Mouse (Mus musculus): Measurements from ENCODE around the gene Slc7a6os.

DNA sequence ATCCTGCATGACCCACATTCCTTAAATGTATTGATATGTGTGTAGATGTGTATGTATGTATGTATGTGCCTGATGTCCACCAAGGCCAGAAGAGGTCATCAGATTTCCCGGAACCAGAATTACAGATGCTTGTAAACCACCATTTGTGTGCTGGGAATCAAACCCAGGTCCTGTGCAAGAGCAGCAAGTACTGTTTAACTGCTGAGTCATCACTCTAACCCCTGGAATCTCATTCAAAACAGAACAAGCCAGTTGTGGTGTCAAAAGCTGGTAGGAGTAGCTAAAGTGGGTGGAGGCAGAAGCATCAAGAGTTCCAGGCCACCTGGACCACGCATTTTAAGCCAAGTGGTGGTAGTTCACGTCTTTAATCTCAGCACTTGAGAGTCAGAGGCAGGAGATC, 3.2 kb upstream of the Slc7a6os start:
- TF ChIP-seq POLR2A (IDR thresholded peaks at IDR 0.05; ENCODE audit: insufficient read depth, low read depth, low read length) = no peak
- no peak for TF ChIP-seq CTCF (IDR thresholded peaks at IDR 0.05)

Data from heart, adult 2 months (tissue).